In the genomic region with DNA sequence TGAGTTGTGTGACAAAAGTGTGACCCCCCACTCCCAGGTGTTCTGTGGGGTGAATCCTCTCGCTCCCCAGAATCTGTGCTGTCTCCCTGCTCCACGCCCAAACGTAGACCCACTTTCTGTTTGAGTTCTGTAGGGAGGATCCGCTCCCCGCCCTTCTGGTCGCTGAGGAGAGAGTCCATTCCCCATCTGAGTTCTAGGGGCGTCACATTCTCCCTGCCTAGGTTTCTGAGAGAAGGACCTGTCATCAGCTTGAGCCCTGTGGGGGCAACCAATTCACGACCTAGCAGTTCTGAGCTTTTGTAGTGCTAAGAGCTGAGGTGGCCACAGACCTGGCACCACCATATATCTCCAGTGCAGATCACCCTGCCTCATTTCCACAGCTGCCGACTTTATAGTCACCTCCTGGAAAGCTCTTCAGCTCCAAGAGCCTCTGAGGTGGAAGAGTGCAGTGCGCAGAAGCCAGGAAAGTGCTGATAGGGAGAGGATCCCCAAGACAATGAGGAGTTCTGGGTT, we compare ENCODE assay signal across 8 mouse cellular contexts. TPM values are rescaled to one million over a fixed set of nuclear protein-coding genes. Genes with fewer than 3 reads are reported as not detected.
A peak's percentile ranks its signal among the peaks of the same experiment; 100 is the strongest.
DNase-seq lines count a peak whose midpoint lies in the region; ATAC-seq lines count a peak whose summit lies in the region.

No protein-coding gene starts in this region.

- peak overlapping the region; percentile 79 for H3K4me2 ChIP-seq in lung, embryonic 16.5 days (ENCODE audit: low read depth, low read length)
- peak overlapping the region; percentile 87 for H3K4me2 ChIP-seq in embryonic facial prominence, embryonic 13.5 days
- peak overlapping the region; percentile 92 for H3K4me2 ChIP-seq in intestine, embryonic 16.5 days (ENCODE audit: low read depth, low read length)
- H3K4me2 ChIP-seq in neural tube, embryonic 12.5 days (replicated peaks) = peak overlapping the region; percentile 91

- peak overlapping the region; percentile 81 for H3K4me3 ChIP-seq in lung, embryonic 16.5 days (ENCODE audit: low read length)
- peak overlapping the region; percentile 99 for H3K4me3 ChIP-seq in embryonic facial prominence, embryonic 13.5 days
- H3K4me3 ChIP-seq in intestine, embryonic 16.5 days (ENCODE audit: low read length) = peak overlapping the region; percentile 94
- H3K4me3 ChIP-seq in neural tube, embryonic 12.5 days = peak overlapping the region; percentile 95

- H3K9ac ChIP-seq in lung, embryonic 16.5 days (ENCODE audit: low read length) = peak overlapping the region; percentile 71
- peak overlapping the region; percentile 75 for H3K9ac ChIP-seq in embryonic facial prominence, embryonic 13.5 days
- peak overlapping the region; percentile 75 for H3K9ac ChIP-seq in intestine, embryonic 16.5 days (ENCODE audit: low read depth, low read length)
- peak overlapping the region; percentile 51; the same call in 1 of the 2 replicates for H3K9ac ChIP-seq in neural tube, embryonic 12.5 days

- H3K9me3 ChIP-seq in lung, embryonic 16.5 days (ENCODE audit: control insufficient read depth, low read length) = no peaks in the 10 kb centered on the region
- H3K9me3 ChIP-seq in embryonic facial prominence, embryonic 13.5 days = no peaks in the 10 kb centered on the region
- no peaks in the 10 kb centered on the region for H3K9me3 ChIP-seq in intestine, embryonic 16.5 days (ENCODE audit: control insufficient read depth, low read length)
- no peaks in the 10 kb centered on the region for H3K9me3 ChIP-seq in neural tube, embryonic 12.5 days

- peak overlapping the region; percentile 69; the same call in 1 of the 2 replicates for H3K27ac ChIP-seq in lung, embryonic 16.5 days (ENCODE audit: low read length)
- H3K27ac ChIP-seq in embryonic facial prominence, embryonic 13.5 days = peak overlapping the region; percentile 80
- H3K27ac ChIP-seq in intestine, embryonic 16.5 days (ENCODE audit: low read length) = peak overlapping the region; percentile 33
- H3K27ac ChIP-seq in neural tube, embryonic 12.5 days = no peak overlapping the region

- WGBS in lung, embryonic 16.5 days = 3% methylated on average over 10 of the region's 10 CpGs
- WGBS in embryonic facial prominence, embryonic 13.5 days = 4% methylated on average over 10 of the region's 10 CpGs
- 2% methylated on average over 10 of the region's 10 CpGs for WGBS in intestine, embryonic 16.5 days
- 4% methylated on average over 10 of the region's 10 CpGs for WGBS in neural tube, embryonic 12.5 days

- peak; percentile 72 for ATAC-seq in lung, embryonic 16.5 days (ENCODE audit: low read depth)
- peak; percentile 44; the same call in 1 of the 2 replicates for ATAC-seq in embryonic facial prominence, embryonic 13.5 days (ENCODE audit: insufficient number of reproducible peaks, insufficient read depth, low FRiP score, low TSS enrichment, low read depth)
- peak; percentile 78 for ATAC-seq in intestine, embryonic 16.5 days
- peak; percentile 76 for ATAC-seq in neural tube, embryonic 12.5 days (ENCODE audit: low FRiP score, low read depth)

- H3K36me3 ChIP-seq in lung, embryonic 16.5 days (ENCODE audit: control insufficient read depth, insufficient read depth, low read length) = peaks cover 6% of the 10 kb centered on the region
- H3K36me3 ChIP-seq in embryonic facial prominence, embryonic 13.5 days = peaks cover 23% of the 10 kb centered on the region
- H3K36me3 ChIP-seq in intestine, embryonic 16.5 days (ENCODE audit: control insufficient read depth, insufficient read depth, low read length) = peaks cover 2% of the 10 kb centered on the region; the same call in 1 of the 2 replicates
- H3K36me3 ChIP-seq in neural tube, embryonic 12.5 days = peaks cover 18% of the 10 kb centered on the region

- no peaks in the 10 kb centered on the region for H3K27me3 ChIP-seq in lung, embryonic 16.5 days (ENCODE audit: control insufficient read depth, insufficient read depth, low read depth, low read length)
- 0 out of 2 replicates have a peak, but pooled peaks cover 3% of the 10 kb centered on the region for H3K27me3 ChIP-seq in embryonic facial prominence, embryonic 13.5 days
- H3K27me3 ChIP-seq in intestine, embryonic 16.5 days (replicated peaks; ENCODE audit: control insufficient read depth, insufficient read depth, low read length) = no peaks in the 10 kb centered on the region; the same call in 1 of the 2 replicates
- no peaks in the 10 kb centered on the region for H3K27me3 ChIP-seq in neural tube, embryonic 12.5 days (replicated peaks)

- H3K4me1 ChIP-seq in lung, embryonic 16.5 days (replicated peaks; ENCODE audit: control insufficient read depth, insufficient read depth, low read length) = peaks cover 10% of the 10 kb centered on the region
- H3K4me1 ChIP-seq in embryonic facial prominence, embryonic 13.5 days = peaks cover 14% of the 10 kb centered on the region
- H3K4me1 ChIP-seq in intestine, embryonic 16.5 days (ENCODE audit: control insufficient read depth, insufficient read depth, low read length) = peaks cover 13% of the 10 kb centered on the region; the same call in 1 of the 2 replicates
- H3K4me1 ChIP-seq in neural tube, embryonic 12.5 days = peaks cover 15% of the 10 kb centered on the region

- no peak for DNase-seq in lung, postnatal 25 days (ENCODE audit: low spot score)
- DNase-seq in cerebellum, adult 9-11 months = no peak
- DNase-seq in ovary, postnatal 14 days (ENCODE audit: low spot score) = no peak
- no peak for DNase-seq in ovary, postnatal 10 days (ENCODE audit: low spot score)

RNA-seq across cellular contexts. Expression of a gene that starts 0.5 kb away (rescaled TPM):
- 244 and 267 TPM in 2 replicates for polyA plus RNA-seq in lung, embryonic 16.5 days (2015; fragmentation: Nextera tagmentation; extraction: Ambion mirVana)
- 273 and 275 TPM in 2 replicates for polyA plus RNA-seq in embryonic facial prominence, embryonic 13.5 days (2015; fragmentation: Nextera tagmentation; extraction: Ambion mirVana)
- 400 and 411 TPM in 2 replicates for polyA plus RNA-seq in intestine, embryonic 16.5 days (2015; fragmentation: Nextera tagmentation; extraction: Ambion mirVana)
- polyA plus RNA-seq in neural tube, embryonic 12.5 days (2016; fragmentation: Nextera tagmentation; extraction: Ambion mirVana) = 251 and 254 TPM in 2 replicates

RNA-seq across cellular contexts. Expression of a gene that starts 10.8 kb away (rescaled TPM):
- not detected in 2 replicates for polyA plus RNA-seq in lung, embryonic 16.5 days (2015; fragmentation: Nextera tagmentation; extraction: Ambion mirVana)
- not detected in 2 replicates for polyA plus RNA-seq in embryonic facial prominence, embryonic 13.5 days (2015; fragmentation: Nextera tagmentation; extraction: Ambion mirVana)
- not detected in 2 replicates for polyA plus RNA-seq in intestine, embryonic 16.5 days (2015; fragmentation: Nextera tagmentation; extraction: Ambion mirVana)
- polyA plus RNA-seq in neural tube, embryonic 12.5 days (2016; fragmentation: Nextera tagmentation; extraction: Ambion mirVana) = not detected in 2 replicates

RNA-seq across cellular contexts. Expression of a gene that starts 21.8 kb away (rescaled TPM):
- not detected in 2 replicates for polyA plus RNA-seq in lung, embryonic 16.5 days (2015; fragmentation: Nextera tagmentation; extraction: Ambion mirVana)
- not detected in 2 replicates for polyA plus RNA-seq in embryonic facial prominence, embryonic 13.5 days (2015; fragmentation: Nextera tagmentation; extraction: Ambion mirVana)
- polyA plus RNA-seq in intestine, embryonic 16.5 days (2015; fragmentation: Nextera tagmentation; extraction: Ambion mirVana) = not detected in 2 replicates
- not detected in 2 replicates for polyA plus RNA-seq in neural tube, embryonic 12.5 days (2016; fragmentation: Nextera tagmentation; extraction: Ambion mirVana)

RNA-seq across cellular contexts. Expression of a gene that starts 44.3 kb away (rescaled TPM):
- polyA plus RNA-seq in lung, embryonic 16.5 days (2015; fragmentation: Nextera tagmentation; extraction: Ambion mirVana) = not detected in 2 replicates
- polyA plus RNA-seq in embryonic facial prominence, embryonic 13.5 days (2015; fragmentation: Nextera tagmentation; extraction: Ambion mirVana) = not detected in 2 replicates
- not detected in 2 replicates for polyA plus RNA-seq in intestine, embryonic 16.5 days (2015; fragmentation: Nextera tagmentation; extraction: Ambion mirVana)
- polyA plus RNA-seq in neural tube, embryonic 12.5 days (2016; fragmentation: Nextera tagmentation; extraction: Ambion mirVana) = not detected in 2 replicates
